Mouse (Mus musculus) Patski (cell line): ENCODE results near the gene Glis3. TPM values are rescaled to one million over a fixed set of nuclear protein-coding genes. Genes with fewer than 3 reads are reported as not detected.

ENCODE experiments used
- ATAC-seq: fragments of 100-300 bp; one replicate; pipeline ENCODE4 v1.8.0; 2021
- CTCF ChIA-PET: fragments of 350-600 bp; sonication (Branson Sonifier 250); formaldehyde crosslinking; loops from one replicate; lab custom pipeline; 2022; ENCODE audit warnings: inconsistent platforms; lab: Charles Lee
- POLR2A ChIA-PET: fragments of 350-600 bp; sonication (Branson Sonifier 250); formaldehyde crosslinking; loops from one replicate; lab custom pipeline; 2022; ENCODE audit warnings: antibody characterized with exemption, inconsistent platforms; lab: Charles Lee
- DNase-seq: peaks from one replicate; pipeline ENCODE4 v3.0.0-alpha.2; 2011; ENCODE audit warnings: low read depth, low spot score
- H3K27me3 ChIP-seq: fragments of 371-371 bp; one replicate; pipeline ENCODE4 v1.5.1; 2021
- CTCF ChIP-seq: fragments of 100-300 bp; IDR thresholded peaks from one replicate; pipeline ENCODE4 v1.5.1; 2021
- in situ Hi-C: fragments of 300-500 bp; cut with MboI; formaldehyde crosslinking; loops from 3 replicates; pipeline ENCODE4 v1.11.1; 2018; ENCODE audit warnings: low pct_unique_long_range_greater_than_20kb, mixed read lengths
- polyA plus RNA-seq: library from polyadenylated mRNA; unstranded; gene quantifications from one replicate; pipeline ENCODE4 v1.2.3, GENCODE M21; 2021

Glis3 gene
- polyA plus RNA-seq, 1 experiment from 2014 or later: 213 TPM

GRCm38 (mm10) chr19:28684347-28684746, 4.5 kb upstream of the Glis3 start:
- no peaks in the 10 kb centered on the region for H3K27me3 ChIP-seq
- in situ Hi-C loops: no loop called here
- no peak for ATAC-seq
- ChIA-PET POLR2A (no interaction called here), CTCF (no interaction called here)
- TF ChIP-seq CTCF: no peak
- DNase-seq: no peak

GRCm38 (mm10) chr19:28683346-28683745, 3.5 kb upstream of the Glis3 start:
- ChIA-PET POLR2A (no interaction called here), CTCF (no interaction called here)
- ATAC-seq (no peak), DNase-seq (no peak)
- H3K27me3 ChIP-seq: no peaks in the 10 kb centered on the region
- TF ChIP-seq CTCF: no peak
- in situ Hi-C loops: no loop called here

- ATAC-seq: peak; percentile 3
- no peaks in the 10 kb centered on the region for H3K27me3 ChIP-seq
Measured at GRCm38 (mm10) chr19:28679291-28679775, 544 bp downstream of the Glis3 start.

GRCm38 (mm10) chr19:28678646-28679270, 1.1 kb downstream of the Glis3 start:
- in situ Hi-C loops: no loop called here
- TF ChIP-seq CTCF: no peak
- ATAC-seq (no peak), DNase-seq (no peak)
- POLR2A ChIA-PET: interaction anchor here (0.6 to 2.5 kb wide), 10 partner anchors 9 to 666 kb away, joined by 3 to 16 read pairs (median 4); no protein-coding TSS in a partner anchor
- no peaks in the 10 kb centered on the region for H3K27me3 ChIP-seq
- CTCF ChIA-PET: interaction anchor here (0.6 to 2.1 kb wide), 3 partner anchors 20 to 50 kb away, joined by 3 to 4 read pairs (median 4); no protein-coding TSS in a partner anchor

More at GRCm38 (mm10) chr19:28679291-28679775, 544 bp downstream of the Glis3 start:
- in situ Hi-C loops: no loop called here
- ChIA-PET CTCF (interaction anchor here (2.1 kb wide), 1 partner anchor 33 kb away, joined by 4 read pairs; no protein-coding TSS in a partner anchor), POLR2A (interaction anchor here (0.6 to 2.5 kb wide), 13 partner anchors 8 to 626 kb away, joined by 3 to 16 read pairs (median 3); no protein-coding TSS in a partner anchor)
- no peak for TF ChIP-seq CTCF
- no peak for DNase-seq

- POLR2A ChIA-PET: interaction anchor here (0.7 to 2.5 kb wide), 5 partner anchors 14 to 506 kb away, joined by 3 to 16 read pairs (median 5); no protein-coding TSS in a partner anchor
- no peak for TF ChIP-seq CTCF
- in situ Hi-C loops: no loop called here
- no peak for DNase-seq
- CTCF ChIA-PET: interaction anchor here (1.9 to 2.1 kb wide), 2 partner anchors 19 to 32 kb away, joined by 4 read pairs; no protein-coding TSS in a partner anchor
- ATAC-seq: peak; percentile 20
- H3K27me3 ChIP-seq: no peaks in the 10 kb centered on the region
Measured at GRCm38 (mm10) chr19:28677728-28678438, 2.0 kb downstream of the Glis3 start.

GRCm38 (mm10) chr19:28677045-28677727, 2.7 kb downstream of the Glis3 start:
- ChIA-PET CTCF (interaction anchor here (0.9 to 2.1 kb wide), 4 partner anchors 15 to 513 kb away, joined by 3 to 5 read pairs (median 4); no protein-coding TSS in a partner anchor), POLR2A (interaction anchor here (1.2 to 1.5 kb wide), 3 partner anchors 15 to 40 kb away, joined by 4 to 6 read pairs (median 5); no protein-coding TSS in a partner anchor)
- no peaks in the 10 kb centered on the region for H3K27me3 ChIP-seq
- TF ChIP-seq CTCF: peak; percentile 40
- DNase-seq (no peak), ATAC-seq (no peak)
- in situ Hi-C loops: no loop called here

- in situ Hi-C loops: no loop called here
Measured at GRCm38 (mm10) chr19:28663781-28664180, 16.1 kb downstream of the Glis3 start.

GRCm38 (mm10) chr19:28663148-28663547, 16.7 kb downstream of the Glis3 start:
- ATAC-seq: peak; percentile 29
- in situ Hi-C loops: no loop called here
- POLR2A ChIA-PET: interaction anchor here (0.6 to 1.5 kb wide), 3 partner anchors 12 to 41 kb away, joined by 3 to 4 read pairs (median 3); no protein-coding TSS in a partner anchor
- no peaks in the 10 kb centered on the region for H3K27me3 ChIP-seq
- DNase-seq: no peak
- no peak for TF ChIP-seq CTCF
- CTCF ChIA-PET: interaction anchor here (1.0 to 2.0 kb wide), 6 partner anchors 10 to 37 kb away, joined by 3 to 16 read pairs (median 6); no protein-coding TSS in a partner anchor

More at GRCm38 (mm10) chr19:28663781-28664180, 16.1 kb downstream of the Glis3 start:
- no peaks in the 10 kb centered on the region for H3K27me3 ChIP-seq
- ATAC-seq (peak; percentile 53), DNase-seq (no peak)
- ChIA-PET CTCF (interaction anchor here (1.0 to 2.0 kb wide), 5 partner anchors 9 to 37 kb away, joined by 3 to 16 read pairs (median 6); no protein-coding TSS in a partner anchor), POLR2A (interaction anchor here (0.6 to 1.5 kb wide), 3 partner anchors 11 to 42 kb away, joined by 3 to 4 read pairs (median 3); no protein-coding TSS in a partner anchor)
- no peak for TF ChIP-seq CTCF

GRCm38 (mm10) chr19:28662474-28662873, 17.4 kb downstream of the Glis3 start:
- ChIA-PET CTCF (interaction anchor here (1.0 to 2.0 kb wide), 5 partner anchors 10 to 36 kb away, joined by 3 to 16 read pairs (median 5); no protein-coding TSS in a partner anchor), POLR2A (interaction anchor here (0.5 to 2.6 kb wide), 5 partner anchors 9 to 467 kb away, joined by 3 to 16 read pairs (median 4); partner anchors contain the start of gene Glis3)
- in situ Hi-C loops: no loop called here
- no peak for DNase-seq
- no peaks in the 10 kb centered on the region for H3K27me3 ChIP-seq
- no peak for ATAC-seq
- TF ChIP-seq CTCF: no peak
